Mouse (Mus musculus) heart, adult 10 weeks (tissue): ENCODE data around the gene C4bp. TPM values are rescaled to one million over a fixed set of nuclear protein-coding genes. Genes with fewer than 3 reads are reported as not detected.

ENCODE experiments used
- polyA plus RNA-seq: library from polyadenylated mRNA; stranded (reverse); fragments of 350-450 nt; fragmentation: Illumina TruSeq; extraction: RNeasy Lipid Tissue Mini Kit (QIAGEN cat#74804); gene quantifications from one replicate; pipeline ENCODE4 v1.2.3, GENCODE M21; 2014; ENCODE audit warnings: low read depth, low replicate concordance

Gene C4bp
- 0.29 TPM for polyA plus RNA-seq

GRCm38 (mm10) chr1:130661454-130661853, at the start of gene C4bp:
Gene C4bp, minus strand, starts transcription at chr1:130661632.

GRCm38 (mm10) chr1:130629521-130629920, 31.9 kb downstream of the C4bp start, which contains the start of gene Zp3r:
Gene Zp3r, minus strand, starts transcription at chr1:130629621.

Other genes with a start within 250 kb of the C4bp start
- not detected for gene Cd55b, start 238.6 kb downstream of the C4bp start, polyA plus RNA-seq
- 14.5 TPM for gene Cd55, start 198.9 kb downstream of the C4bp start, polyA plus RNA-seq
- gene Zp3r, start 32.0 kb downstream of the C4bp start, polyA plus RNA-seq = not detected
- 1.0 TPM for gene Gm29427, start 54.2 kb upstream of the C4bp start, polyA plus RNA-seq
- gene Yod1, start 55.7 kb upstream of the C4bp start, polyA plus RNA-seq = 3.1 TPM
- gene Pfkfb2, start 67.6 kb upstream of the C4bp start, polyA plus RNA-seq = 90.3 TPM
- gene AA986860, start 70.3 kb upstream of the C4bp start, polyA plus RNA-seq = 0.45 TPM
- gene Fcamr, start 139.3 kb upstream of the C4bp start, polyA plus RNA-seq = 1.8 TPM
- 0.81 TPM for gene Pigr, start 165.1 kb upstream of the C4bp start, polyA plus RNA-seq
- 1.2 TPM for gene Fcmr, start 204.0 kb upstream of the C4bp start, polyA plus RNA-seq
- gene Il24, start 225.8 kb upstream of the C4bp start, polyA plus RNA-seq = not detected
- gene Il20, start 249.8 kb upstream of the C4bp start, polyA plus RNA-seq = not detected